Mouse (Mus musculus): ENCODE data around the gene Mrc2.

Mrc2 gene

GRCm38 (mm10) chr11:105390290-105390689 lies 97.8 kb downstream of the Mrc2 start:
- no peak for DNase-seq

Data from kidney, postnatal 10 days (tissue).